Mouse (Mus musculus): ENCODE measurements around the gene Casz1. TPM values are rescaled to one million over a fixed set of nuclear protein-coding genes. Genes with fewer than 3 reads are reported as not detected.

Gene Casz1
- polyA plus RNA-seq, 1 experiment, result 0.54 TPM

GRCm38 (mm10) chr4:148909566-148909965 is 105.3 kb downstream of the Casz1 start:
- no peak for TF ChIP-seq FLI1 (IDR thresholded peaks at IDR 0.05; ENCODE audit: low read length)
- Histone ChIP-seq H3K27me3 (replicated peaks) (peaks cover 85% of the 10 kb centered on the region), H3K36me3 (replicated peaks; ENCODE audit: low read length) (no peaks in the 10 kb centered on the region), H3K4me3 (replicated peaks) (no peak overlapping the region), H3K4me1 (no peaks in the 10 kb centered on the region), H3K9me3 (no peaks in the 10 kb centered on the region)

DNA sequence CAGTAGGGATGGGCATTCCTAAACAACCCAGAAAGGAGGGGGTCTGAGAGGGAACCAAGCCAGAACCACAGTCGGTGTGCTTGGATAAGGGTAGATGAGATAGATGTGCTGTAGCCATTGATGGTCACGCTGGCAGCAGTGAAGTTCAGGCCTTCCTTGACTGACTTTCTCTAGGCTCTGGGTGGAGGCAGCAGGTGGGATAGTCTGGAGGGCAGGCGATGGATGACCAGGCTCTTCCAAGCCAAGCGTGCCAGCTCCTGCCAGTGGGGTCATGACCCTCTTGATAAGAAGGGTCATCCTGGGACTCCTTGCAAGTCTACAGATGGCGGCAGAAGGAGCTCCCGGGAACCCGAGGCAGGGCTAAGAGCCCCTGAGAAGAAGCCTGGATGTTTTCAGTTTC is 107.9 kb downstream of the Casz1 start:
- H3K4me1 ChIP-seq, result no peaks in the 10 kb centered on the region
- no peaks in the 10 kb centered on the region for H3K36me3 ChIP-seq (replicated peaks; ENCODE audit: low read length)
- H3K4me3 ChIP-seq (replicated peaks), result no peak overlapping the region
- TF ChIP-seq GATA1 (IDR thresholded peaks at IDR 0.05; ENCODE audit: borderline replicate concordance, low read length), result no peak
- no peak for TF ChIP-seq FLI1 (IDR thresholded peaks at IDR 0.05; ENCODE audit: low read length)
- H3K9me3 ChIP-seq, result no peaks in the 10 kb centered on the region
- H3K27me3 ChIP-seq (replicated peaks), result peaks cover 80% of the 10 kb centered on the region

- TF ChIP-seq GATA1 (IDR thresholded peaks at IDR 0.05; ENCODE audit: borderline replicate concordance, low read length) (no peak), FLI1 (IDR thresholded peaks at IDR 0.05; ENCODE audit: low read length) (no peak)
- Histone ChIP-seq H3K9me3 (no peaks in the 10 kb centered on the region), H3K4me1 (no peaks in the 10 kb centered on the region), H3K27me3 (replicated peaks) (peaks cover 79% of the 10 kb centered on the region), H3K36me3 (replicated peaks; ENCODE audit: low read length) (no peaks in the 10 kb centered on the region), H3K4me3 (replicated peaks) (no peak overlapping the region)
Observed at GRCm38 (mm10) chr4:148912826-148913590, 108.8 kb downstream of the Casz1 start.

DNA sequence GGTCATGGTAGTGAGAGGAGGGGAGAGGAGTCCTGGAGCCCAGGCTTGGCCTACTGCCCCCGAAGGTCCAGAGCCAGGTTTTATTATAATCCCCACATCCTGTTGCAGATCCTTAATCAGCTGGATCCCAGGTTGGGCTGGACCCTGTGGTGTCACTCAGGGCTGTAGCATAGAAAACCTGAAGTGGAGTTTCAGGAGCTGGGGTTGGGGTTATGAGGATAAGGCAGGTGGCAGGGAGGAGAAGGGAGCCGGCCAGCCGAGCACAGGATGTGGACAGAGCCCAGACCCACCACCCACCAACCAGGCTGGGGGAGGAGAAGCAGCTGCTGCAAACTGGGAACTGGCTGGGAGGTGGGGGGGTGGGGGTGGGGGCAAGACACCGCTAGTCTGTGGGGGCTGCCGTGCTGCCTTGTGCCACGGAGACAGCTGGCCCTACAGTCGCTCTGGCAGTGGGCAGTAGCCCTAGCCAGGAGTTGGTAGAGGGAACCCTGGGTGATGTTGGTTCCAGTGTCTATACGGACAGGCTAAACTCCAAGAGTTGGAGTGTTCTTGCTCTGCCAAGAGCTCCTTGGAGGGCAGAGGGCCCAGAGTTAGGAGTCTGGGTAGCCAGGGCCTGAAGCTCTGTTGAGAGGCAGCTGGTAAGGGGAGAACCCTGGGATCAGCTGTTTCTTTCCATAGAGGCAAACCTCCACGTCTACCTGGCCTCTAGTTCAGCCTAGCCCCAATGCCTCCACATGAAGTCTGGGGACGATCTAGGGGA is 110.8 kb downstream of the Casz1 start:
- Histone ChIP-seq H3K36me3 (replicated peaks; ENCODE audit: low read length) (no peaks in the 10 kb centered on the region), H3K4me1 (no peaks in the 10 kb centered on the region), H3K9me3 (no peaks in the 10 kb centered on the region), H3K27me3 (replicated peaks) (peaks cover 89% of the 10 kb centered on the region), H3K4me3 (replicated peaks) (no peak overlapping the region)
- TF ChIP-seq FLI1 (IDR thresholded peaks at IDR 0.05; ENCODE audit: low read length), result no peak
- no peak for TF ChIP-seq GATA1 (IDR thresholded peaks at IDR 0.05; ENCODE audit: borderline replicate concordance, low read length)

DNA sequence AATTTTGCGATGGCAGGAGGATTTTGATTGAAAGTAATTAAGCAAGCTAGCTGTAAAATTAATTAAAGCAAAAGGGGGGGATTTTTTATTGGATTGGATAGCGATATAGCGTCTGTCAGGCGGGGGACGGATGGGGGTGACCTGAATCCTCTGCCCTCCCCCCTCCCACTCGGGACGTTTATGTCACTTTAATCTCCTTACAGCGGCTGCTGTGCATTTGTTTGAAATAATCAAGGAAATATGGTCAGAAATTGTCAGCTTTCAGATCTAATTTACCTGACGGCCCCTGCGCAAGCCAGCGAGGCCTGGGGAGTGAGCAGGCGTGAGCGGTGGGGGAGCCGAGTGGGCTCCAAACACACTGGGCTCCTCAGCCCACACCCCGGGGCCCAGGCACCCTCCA is 111.6 kb downstream of the Casz1 start:
- no peaks in the 10 kb centered on the region for H3K36me3 ChIP-seq (replicated peaks; ENCODE audit: low read length)
- H3K27me3 ChIP-seq (replicated peaks), result peaks cover 90% of the 10 kb centered on the region
- H3K4me3 ChIP-seq (replicated peaks), result no peak overlapping the region
- no peaks in the 10 kb centered on the region for H3K9me3 ChIP-seq
- TF ChIP-seq FLI1 (IDR thresholded peaks at IDR 0.05; ENCODE audit: low read length), result no peak
- TF ChIP-seq GATA1 (IDR thresholded peaks at IDR 0.05; ENCODE audit: borderline replicate concordance, low read length), result no peak
- H3K4me1 ChIP-seq, result no peaks in the 10 kb centered on the region

GRCm38 (mm10) chr4:148918707-148919447 is 114.6 kb downstream of the Casz1 start:
- no peak for TF ChIP-seq FLI1 (IDR thresholded peaks at IDR 0.05; ENCODE audit: low read length)
- TF ChIP-seq GATA1 (IDR thresholded peaks at IDR 0.05; ENCODE audit: borderline replicate concordance, low read length), result no peak
- no peaks in the 10 kb centered on the region for H3K4me1 ChIP-seq

GRCm38 (mm10) chr4:148920610-148921009 is 116.4 kb downstream of the Casz1 start:
- no peaks in the 10 kb centered on the region for H3K4me1 ChIP-seq
- no peaks in the 10 kb centered on the region for H3K36me3 ChIP-seq (replicated peaks; ENCODE audit: low read length)
- no peaks in the 10 kb centered on the region for H3K9me3 ChIP-seq
- peaks cover 87% of the 10 kb centered on the region for H3K27me3 ChIP-seq (replicated peaks)
- TF ChIP-seq GATA1 (IDR thresholded peaks at IDR 0.05; ENCODE audit: borderline replicate concordance, low read length) (no peak), FLI1 (IDR thresholded peaks at IDR 0.05; ENCODE audit: low read length) (no peak)
- H3K4me3 ChIP-seq (replicated peaks), result no peak overlapping the region

More at GRCm38 (mm10) chr4:148918707-148919447, 114.6 kb downstream of the Casz1 start:
- Histone ChIP-seq H3K9me3 (no peaks in the 10 kb centered on the region), H3K27me3 (replicated peaks) (peaks cover 87% of the 10 kb centered on the region), H3K36me3 (replicated peaks; ENCODE audit: low read length) (no peaks in the 10 kb centered on the region), H3K4me3 (replicated peaks) (no peak overlapping the region)

- Histone ChIP-seq H3K27me3 (replicated peaks) (peaks cover 92% of the 10 kb centered on the region), H3K36me3 (replicated peaks; ENCODE audit: low read length) (no peaks in the 10 kb centered on the region), H3K4me3 (replicated peaks) (no peak overlapping the region), H3K4me1 (no peaks in the 10 kb centered on the region), H3K9me3 (no peaks in the 10 kb centered on the region)
- TF ChIP-seq GATA1 (IDR thresholded peaks at IDR 0.05; ENCODE audit: borderline replicate concordance, low read length) (no peak), FLI1 (IDR thresholded peaks at IDR 0.05; ENCODE audit: low read length) (no peak)
Observed at GRCm38 (mm10) chr4:148922221-148922700, 118.0 kb downstream of the Casz1 start.

GRCm38 (mm10) chr4:148923414-148923813 is 119.2 kb downstream of the Casz1 start:
- TF ChIP-seq GATA1 (IDR thresholded peaks at IDR 0.05; ENCODE audit: borderline replicate concordance, low read length), result no peak
- no peak for TF ChIP-seq FLI1 (IDR thresholded peaks at IDR 0.05; ENCODE audit: low read length)
- H3K36me3 ChIP-seq (replicated peaks; ENCODE audit: low read length), result no peaks in the 10 kb centered on the region
- H3K9me3 ChIP-seq, result no peaks in the 10 kb centered on the region
- H3K4me3 ChIP-seq (replicated peaks), result no peak overlapping the region
- H3K27me3 ChIP-seq (replicated peaks), result peaks cover 90% of the 10 kb centered on the region
- peaks cover 4% of the 10 kb centered on the region for H3K4me1 ChIP-seq
